Mouse (Mus musculus) liver, postnatal 0 days (tissue): ENCODE measurements around the gene Tmem131. TPM values are rescaled to one million over a fixed set of nuclear protein-coding genes. Genes with fewer than 3 reads are reported as not detected.
A peak's percentile ranks its signal among the peaks of the same experiment; 100 is the strongest.

Source experiments
- ATAC-seq: fragments of 200-750 bp; cut with Nextera tagmentation; 2 replicates; pipeline ENCODE4 v1.8.0; 2017; ENCODE audit warnings: mild to moderate bottlenecking, moderate library complexity
- DNase-seq: peaks from one replicate; pipeline ENCODE4 v3.0.0-alpha.2; 2016
- H3K27ac ChIP-seq: fragments of 300-500 bp; sonication (generic); 2 replicates; pipeline ENCODE4 v1.5.1; 2014; ENCODE audit warnings: antibody characterized with exemption, moderate library complexity, mild to moderate bottlenecking, low read depth
- H3K27me3 ChIP-seq: fragments of 300-500 bp; sonication (generic); 2 replicates; pipeline ENCODE4 v1.6.1; 2014; ENCODE audit warnings: low read length, control low read depth, mixed read lengths; ENCODE audit not compliant: insufficient read depth
- H3K36me3 ChIP-seq: fragments of 300-500 bp; sonication (generic); replicated peaks from 2 replicates; pipeline ENCODE4 v1.6.1; 2014; ENCODE audit warnings: mild to moderate bottlenecking, control low read depth, low read length, moderate library complexity, mixed read lengths; ENCODE audit not compliant: insufficient read depth
- H3K4me1 ChIP-seq: fragments of 300-500 bp; sonication (generic); 2 replicates; pipeline ENCODE4 v1.6.1; 2014; ENCODE audit warnings: antibody characterized with exemption, mild to moderate bottlenecking, control low read depth; ENCODE audit not compliant: insufficient read depth
- H3K4me2 ChIP-seq: fragments of 300-500 bp; sonication (generic); 2 replicates; pipeline ENCODE4 v1.6.1; 2014; ENCODE audit warnings: low read depth, mild to moderate bottlenecking, low read length, moderate library complexity, mixed read lengths
- H3K4me3 ChIP-seq: fragments of 300-500 bp; sonication (generic); 2 replicates; pipeline ENCODE4 v1.5.1; 2014; ENCODE audit warnings: low read depth, low read length
- H3K9ac ChIP-seq: fragments of 300-500 bp; sonication (generic); replicated peaks from 2 replicates; pipeline ENCODE4 v1.6.1; 2014; ENCODE audit warnings: mild to moderate bottlenecking, moderate library complexity
- H3K9me3 ChIP-seq: fragments of 300-500 bp; sonication (generic); 2 replicates; pipeline ENCODE4 v1.6.1; 2016; ENCODE audit warnings: mild to moderate bottlenecking, control low read depth, low read length, mixed read lengths
- CTCF ChIP-seq: sonication (generic); IDR thresholded peaks from 2 replicates; pipeline ENCODE4 v1.5.1; 2016; ENCODE audit warnings: antibody characterized with exemption, low read depth
- EP300 ChIP-seq: IDR thresholded peaks from 2 replicates; pipeline ENCODE4 v1.6.1; 2016; ENCODE audit warnings: antibody characterized with exemption, low read depth, mild to moderate bottlenecking
- WGBS: fragments of 180-500 bp; shearing (Covaris S2); extraction: QIAGEN DNeasy Blood & Tissue Kit; methylation state at CpG from one replicate; pipeline ENCODE4 v1.1.7; 2014; ENCODE audit not compliant: insufficient replicate concordance; 5-methylcytosine and 5-hydroxymethylcytosine counted together
- polyA plus RNA-seq: library from polyadenylated mRNA; unstranded; fragments of >200 nt; fragmentation: Nextera tagmentation; extraction: Ambion mirVana; gene quantifications from 2 replicates; pipeline ENCODE4 v1.2.1, GENCODE M21; 2015

Gene Tmem131
- polyA plus RNA-seq, 1 experiment from 2014 or later = 6.1 TPM

DNA sequence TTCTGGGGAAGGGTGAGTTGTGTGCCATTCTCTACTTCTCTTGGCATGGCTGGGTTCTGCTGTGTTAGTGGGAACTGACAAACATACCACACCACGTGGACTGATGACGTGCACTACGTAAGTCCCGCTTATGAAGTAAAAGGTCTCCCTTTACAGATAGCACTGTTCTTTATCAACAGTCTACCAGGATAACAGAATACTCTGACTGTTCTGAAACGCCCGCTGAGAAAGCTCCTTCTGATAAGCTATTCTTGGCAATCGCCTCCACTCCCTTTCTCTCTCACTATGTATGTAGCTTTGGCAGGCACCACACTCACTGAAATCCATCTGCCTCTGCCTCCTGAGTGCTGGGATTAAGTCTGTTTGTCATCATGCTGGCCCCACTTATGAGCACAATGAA is 130.1 kb downstream of the Tmem131 start:
- H3K27ac ChIP-seq = no peak overlapping the region
- 53% methylated on average over 7 of the region's 7 CpGs for WGBS
- H3K9me3 ChIP-seq = no peaks in the 10 kb centered on the region
- no peak overlapping the region for H3K4me3 ChIP-seq
- peak; percentile 76; the same call in 1 of the 2 replicates for TF ChIP-seq EP300
- no peak for TF ChIP-seq CTCF
- DNase-seq (no peak), ATAC-seq (peak; percentile 57)
- H3K9ac ChIP-seq = no peak overlapping the region
- H3K27me3 ChIP-seq = no peaks in the 10 kb centered on the region
- H3K36me3 ChIP-seq = peaks cover 85% of the 10 kb centered on the region
- no peak overlapping the region for H3K4me2 ChIP-seq
- H3K4me1 ChIP-seq = no peaks in the 10 kb centered on the region

DNA sequence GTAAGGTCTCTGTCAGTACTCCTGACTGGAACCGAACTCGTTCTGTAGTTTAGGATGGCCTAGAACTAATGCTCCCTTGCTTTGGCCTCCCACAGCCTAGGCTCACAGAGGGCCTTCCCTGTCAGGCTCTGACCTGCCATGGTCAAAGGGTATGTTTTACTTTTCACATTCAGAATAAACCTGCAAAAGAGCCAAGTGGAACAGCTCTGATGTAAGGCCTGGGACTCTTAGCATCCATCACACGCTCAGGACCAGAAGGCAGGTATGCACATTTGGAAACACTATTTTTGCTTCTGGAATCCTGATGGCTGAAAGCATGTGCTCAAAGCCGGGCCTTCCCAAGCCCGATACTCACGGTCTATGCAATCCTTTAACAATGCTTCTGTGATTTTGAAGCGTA is 131.7 kb downstream of the Tmem131 start:
- Histone ChIP-seq H3K9me3 (no peaks in the 10 kb centered on the region), H3K27ac (no peak overlapping the region), H3K4me2 (no peak overlapping the region), H3K4me1 (no peaks in the 10 kb centered on the region), H3K36me3 (peaks cover 85% of the 10 kb centered on the region), H3K9ac (no peak overlapping the region), H3K4me3 (no peak overlapping the region), H3K27me3 (no peaks in the 10 kb centered on the region)
- ATAC-seq = no peak
- TF ChIP-seq CTCF (no peak), EP300 (no peak)
- WGBS = 91% methylated on average over 7 of the region's 7 CpGs
- no peak for DNase-seq

DNA sequence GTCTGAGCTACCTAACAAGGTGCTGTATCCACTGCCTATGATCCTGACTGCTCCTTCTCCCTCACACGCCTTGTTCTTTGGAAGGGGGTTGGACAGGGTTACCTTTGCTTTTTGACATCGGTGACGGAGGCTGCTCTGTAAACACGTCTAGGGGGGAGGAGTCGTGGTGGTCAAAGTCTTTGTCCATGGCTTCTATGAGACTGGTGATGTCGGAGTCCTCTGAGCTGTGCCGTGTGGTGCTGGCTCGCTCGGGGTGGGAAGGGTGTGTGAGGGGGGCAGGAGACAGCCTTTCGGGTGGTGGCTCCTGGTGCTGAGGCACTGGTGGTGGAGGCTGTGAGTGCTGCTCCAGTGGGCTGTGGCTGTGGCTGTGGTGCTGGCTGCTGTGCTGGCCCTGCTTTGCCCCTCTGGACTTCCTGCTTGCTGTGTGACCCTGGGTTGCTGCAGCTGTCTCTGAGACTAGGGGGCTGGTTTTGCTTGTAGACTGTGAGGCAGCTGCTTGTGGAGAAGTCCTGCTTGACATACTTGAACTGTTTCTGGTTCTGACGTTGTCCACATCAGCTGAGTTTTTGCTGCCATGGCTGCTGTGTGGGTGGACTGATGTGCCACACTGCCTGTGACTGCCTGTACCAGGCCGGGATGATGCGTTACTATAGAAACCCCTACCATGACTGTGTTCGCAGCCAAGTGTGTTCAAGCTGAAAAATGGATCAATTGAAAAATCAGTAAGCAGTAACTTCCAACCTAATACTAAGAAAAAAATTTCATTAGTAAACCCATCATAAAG is 135.5 kb downstream of the Tmem131 start:
- H3K9ac ChIP-seq = no peak overlapping the region
- no peaks in the 10 kb centered on the region for H3K4me1 ChIP-seq
- 78% methylated on average over 14 of the region's 14 CpGs for WGBS
- H3K4me3 ChIP-seq = no peak overlapping the region
- H3K9me3 ChIP-seq = no peaks in the 10 kb centered on the region
- H3K4me2 ChIP-seq = no peak overlapping the region
- no peaks in the 10 kb centered on the region for H3K27me3 ChIP-seq
- ATAC-seq (peak; percentile 90), DNase-seq (no peak)
- peak overlapping the region; percentile 34; the same call in 1 of the 2 replicates for H3K27ac ChIP-seq
- peaks cover 94% of the 10 kb centered on the region for H3K36me3 ChIP-seq
- no peak for TF ChIP-seq CTCF
- no peak for TF ChIP-seq EP300

DNA sequence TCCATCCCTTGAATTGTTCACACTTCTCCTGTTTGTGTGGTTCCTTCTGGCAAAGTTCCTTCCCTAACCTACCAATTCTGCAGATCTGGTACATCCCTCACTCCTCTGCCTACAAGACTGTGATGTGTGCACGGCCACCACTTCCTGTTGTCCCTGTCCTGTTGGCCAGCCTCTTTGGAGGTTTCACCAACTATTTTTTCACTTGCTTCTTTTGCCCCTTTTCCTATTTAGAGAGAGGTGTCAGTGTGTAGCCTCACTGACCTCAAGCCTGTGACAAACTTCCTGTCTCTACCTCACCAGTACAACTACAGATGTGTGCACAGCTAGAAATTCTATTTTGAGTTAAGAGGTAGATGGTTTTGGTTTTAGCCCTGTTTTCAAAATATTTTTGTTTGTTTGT is 136.4 kb downstream of the Tmem131 start:
- no peaks in the 10 kb centered on the region for H3K4me1 ChIP-seq
- WGBS = 58% methylated on average over 1 of the region's 1 CpGs
- H3K4me2 ChIP-seq = no peak overlapping the region
- ATAC-seq (no peak), DNase-seq (no peak)
- H3K9ac ChIP-seq = no peak overlapping the region
- no peak for TF ChIP-seq EP300
- TF ChIP-seq CTCF = no peak
- no peak overlapping the region for H3K4me3 ChIP-seq
- H3K27me3 ChIP-seq = no peaks in the 10 kb centered on the region
- peaks cover 90% of the 10 kb centered on the region for H3K36me3 ChIP-seq
- no peaks in the 10 kb centered on the region for H3K9me3 ChIP-seq
- no peak overlapping the region for H3K27ac ChIP-seq

DNA sequence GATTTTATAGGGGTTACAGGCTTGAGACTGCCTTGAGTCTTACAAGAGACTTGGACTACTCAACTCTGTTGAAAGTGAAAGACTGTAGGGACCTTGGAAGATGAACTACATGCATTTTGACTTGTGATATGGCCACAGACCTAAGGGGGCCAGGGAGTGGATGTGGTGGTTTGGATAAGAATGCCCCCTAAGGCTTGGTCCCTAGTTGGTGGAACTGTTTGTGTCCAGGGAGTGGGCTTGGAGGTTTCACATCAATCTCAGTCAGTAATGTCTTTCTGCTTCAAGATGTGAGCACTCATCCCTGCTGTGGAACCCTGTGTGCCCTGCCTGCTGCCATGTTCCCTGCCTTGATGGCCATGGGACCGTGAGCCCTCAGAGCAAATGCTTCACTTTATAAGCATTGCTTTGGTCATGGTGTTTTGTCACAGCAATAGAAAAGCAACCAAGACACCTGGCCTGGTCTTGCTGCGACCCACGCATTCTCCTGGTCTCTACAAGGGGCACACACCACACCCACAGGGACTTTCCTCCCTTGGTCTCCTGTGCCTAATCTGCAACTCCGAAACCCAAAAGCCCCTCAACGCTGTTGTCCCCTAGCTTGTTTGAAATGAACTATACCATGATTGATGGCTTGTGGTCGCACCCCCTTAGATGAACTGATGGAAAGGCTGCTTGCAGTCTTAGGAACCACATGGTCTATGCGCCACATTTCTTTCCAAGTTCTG is 137.1 kb downstream of the Tmem131 start:
- no peak for ATAC-seq
- Histone ChIP-seq H3K4me3 (no peak overlapping the region), H3K9ac (no peak overlapping the region), H3K9me3 (no peaks in the 10 kb centered on the region), H3K4me2 (no peak overlapping the region), H3K27ac (no peak overlapping the region), H3K36me3 (peaks cover 90% of the 10 kb centered on the region), H3K4me1 (no peaks in the 10 kb centered on the region), H3K27me3 (no peaks in the 10 kb centered on the region)
- 94% methylated on average over 7 of the region's 7 CpGs for WGBS
- DNase-seq = no peak
- TF ChIP-seq EP300 (no peak), CTCF (no peak)

DNA sequence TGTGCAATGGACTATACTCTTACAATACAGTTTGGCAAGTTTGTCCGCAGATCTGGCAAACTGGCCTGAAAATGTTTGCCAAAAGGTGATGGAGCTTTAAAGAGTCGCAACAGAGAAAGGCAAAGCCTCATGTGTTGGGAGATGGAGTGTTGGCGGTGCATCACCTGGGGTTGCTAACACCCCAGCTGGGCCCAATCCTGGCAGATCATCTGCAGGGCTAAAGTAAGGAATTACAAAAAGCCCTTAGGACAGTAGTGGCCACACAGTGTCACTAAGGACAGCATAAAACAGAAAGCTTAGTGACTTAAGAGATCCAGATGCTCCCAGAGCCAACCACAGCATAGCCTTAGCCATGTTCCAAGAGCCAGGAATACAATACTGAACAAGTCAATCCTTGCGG is 138.6 kb downstream of the Tmem131 start:
- TF ChIP-seq EP300 (no peak), CTCF (no peak)
- H3K9ac ChIP-seq = no peak overlapping the region
- 91% methylated on average over 4 of the region's 4 CpGs for WGBS
- DNase-seq = no peak
- no peaks in the 10 kb centered on the region for H3K4me1 ChIP-seq
- H3K27ac ChIP-seq = no peak overlapping the region
- peaks cover 91% of the 10 kb centered on the region for H3K36me3 ChIP-seq
- H3K4me3 ChIP-seq = no peak overlapping the region
- no peak overlapping the region for H3K4me2 ChIP-seq
- no peaks in the 10 kb centered on the region for H3K27me3 ChIP-seq
- no peaks in the 10 kb centered on the region for H3K9me3 ChIP-seq
- ATAC-seq = no peak
